Mouse (Mus musculus) large intestine, adult 2 months (tissue): ENCODE measurements around the gene Ick. TPM values are rescaled to one million over a fixed set of nuclear protein-coding genes. Genes with fewer than 3 reads are reported as not detected.
"Not testable (repeated sequence)": the region's sequence is repeated elsewhere in the genome, so short reads cannot be mapped to it uniquely, and the experiment has no call there.

Source experiments
- DNase-seq: peaks from one replicate; pipeline ENCODE4 v3.0.0-alpha.2; 2012; ENCODE audit warnings: low read depth, low spot score
- WGBS: fragments of 180-500 bp; shearing (Covaris S2); methylation state at CpG from one replicate; pipeline ENCODE4 v1.1.7; 2018; 5-methylcytosine and 5-hydroxymethylcytosine counted together
- polyA plus RNA-seq: library from polyadenylated mRNA; depleted of rRNA; stranded (reverse); fragments of >200 nt; gene quantifications from 2 replicates; pipeline ENCODE4 v1.2.3, GENCODE M21; 2012; rRNA removed

The Ick gene
- 18.0 and 29.2 TPM in 2 replicates for polyA plus RNA-seq

- 0% methylated on average over 20 of the region's 20 CpGs for WGBS
- peak; percentile 98 for DNase-seq
These were observed at the start of gene Ick, which contains the start of gene Fbxo9 for GRCm38 (mm10) chr9:78108796-78109239. Ick (plus strand) TSS chr9:78109192. Fbxo9 (minus strand) TSS chr9:78109065.

GRCm38 (mm10) chr9:78059525-78060120, 49.4 kb upstream of the Ick start:
- WGBS = 86% methylated on average over 16 of the region's 16 CpGs
- DNase-seq = no peak

GRCm38 (mm10) chr9:78062392-78062791, 46.6 kb upstream of the Ick start:
- no peak for DNase-seq
- WGBS = 86% methylated on average over 9 of the region's 9 CpGs

- DNase-seq = no peak
- WGBS = 24% methylated on average over 10 of the region's 10 CpGs
These were observed 44.9 kb upstream of the Ick start for GRCm38 (mm10) chr9:78064121-78064520.

- WGBS = 65% methylated on average over 5 of the region's 5 CpGs
- no peak for DNase-seq
These were observed 38.5 kb upstream of the Ick start for GRCm38 (mm10) chr9:78070496-78070895.

GRCm38 (mm10) chr9:78071626-78072025, 37.4 kb upstream of the Ick start:
- WGBS = 89% methylated on average over 4 of the region's 4 CpGs
- DNase-seq = no peak

- not testable (repeated sequence) for DNase-seq
- WGBS = 89% methylated on average over 3 of the region's 3 CpGs
These were observed 35.7 kb upstream of the Ick start for GRCm38 (mm10) chr9:78073291-78073690.

- WGBS = 70% methylated on average over 13 of the region's 13 CpGs
- DNase-seq = no peak
These were observed 35.2 kb upstream of the Ick start for GRCm38 (mm10) chr9:78073713-78074340.

- DNase-seq = no peak
- 89% methylated on average over 3 of the region's 3 CpGs for WGBS
These were observed 33.7 kb upstream of the Ick start for GRCm38 (mm10) chr9:78075256-78075655.

GRCm38 (mm10) chr9:78078240-78078639, 30.8 kb upstream of the Ick start:
- no peak for DNase-seq
- 13% methylated on average over 2 of the region's 2 CpGs for WGBS

- 80% methylated on average over 7 of the region's 7 CpGs for WGBS
- no peak for DNase-seq
These were observed 27.2 kb upstream of the Ick start for GRCm38 (mm10) chr9:78081835-78082234.

- WGBS = 91% methylated on average over 4 of the region's 4 CpGs
- DNase-seq = no peak
These were observed 24.7 kb upstream of the Ick start for GRCm38 (mm10) chr9:78084341-78084740.

GRCm38 (mm10) chr9:78085722-78086287, 23.2 kb upstream of the Ick start:
- no peak for DNase-seq
- WGBS = 55% methylated on average over 14 of the region's 14 CpGs

- WGBS = 86% methylated on average over 9 of the region's 9 CpGs
- DNase-seq = no peak
These were observed 21.2 kb upstream of the Ick start for GRCm38 (mm10) chr9:78087751-78088150.

GRCm38 (mm10) chr9:78088521-78088920, 20.5 kb upstream of the Ick start:
- 85% methylated on average over 4 of the region's 4 CpGs for WGBS
- no peak for DNase-seq

- no peak for DNase-seq
- WGBS = 82% methylated on average over 7 of the region's 7 CpGs
These were observed 20.0 kb upstream of the Ick start for GRCm38 (mm10) chr9:78088971-78089370.

GRCm38 (mm10) chr9:78089906-78090305, 19.1 kb upstream of the Ick start:
- no peak for DNase-seq
- 81% methylated on average over 1 of the region's 1 CpGs for WGBS

- 91% methylated on average over 3 of the region's 3 CpGs for WGBS
- DNase-seq = no peak
These were observed 18.4 kb upstream of the Ick start for GRCm38 (mm10) chr9:78090596-78090995.

GRCm38 (mm10) chr9:78095686-78096085, 13.3 kb upstream of the Ick start:
- DNase-seq = no peak
- WGBS = 92% methylated on average over 12 of the region's 12 CpGs

GRCm38 (mm10) chr9:78096376-78096775, 12.6 kb upstream of the Ick start:
- WGBS = 89% methylated on average over 6 of the region's 6 CpGs
- no peak for DNase-seq

GRCm38 (mm10) chr9:78100956-78101355, 8.0 kb upstream of the Ick start:
- whole genome bisulfite sequencing = 78% methylated on average over 5 of the region's 5 CpGs
- DNase-seq = no peak
